Mouse (Mus musculus) cerebellum, adult 9-11 months (tissue): ENCODE data around the gene Mbd4.
"Not testable (repeated sequence)": the region's sequence is repeated elsewhere in the genome, so short reads cannot be mapped to it uniquely, and the experiment has no call there.

Source experiments
- DNase-seq: peaks from one replicate; pipeline ENCODE4 v3.0.0; 2022

The Mbd4 gene

DNA sequence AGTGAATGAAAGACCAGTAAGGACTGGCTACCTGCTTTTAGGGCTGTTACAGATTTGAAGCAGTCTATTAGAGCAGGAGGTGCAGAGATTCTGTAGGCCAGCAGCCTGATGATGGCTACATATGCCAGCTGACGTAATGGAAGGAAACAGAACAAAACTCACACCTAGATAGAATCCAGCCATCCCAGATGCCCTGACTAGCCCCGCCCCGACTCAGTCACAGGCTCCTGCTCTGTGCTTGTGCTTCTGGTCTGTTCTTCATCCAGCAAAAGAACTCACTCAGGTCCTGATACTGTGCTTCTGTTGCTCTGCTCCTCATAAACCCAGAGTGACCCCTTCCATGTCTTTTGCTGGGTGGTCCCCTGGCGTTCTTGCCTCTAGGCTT lies 3.2 kb upstream of the Mbd4 start:
- DNase-seq: no peak

DNA sequence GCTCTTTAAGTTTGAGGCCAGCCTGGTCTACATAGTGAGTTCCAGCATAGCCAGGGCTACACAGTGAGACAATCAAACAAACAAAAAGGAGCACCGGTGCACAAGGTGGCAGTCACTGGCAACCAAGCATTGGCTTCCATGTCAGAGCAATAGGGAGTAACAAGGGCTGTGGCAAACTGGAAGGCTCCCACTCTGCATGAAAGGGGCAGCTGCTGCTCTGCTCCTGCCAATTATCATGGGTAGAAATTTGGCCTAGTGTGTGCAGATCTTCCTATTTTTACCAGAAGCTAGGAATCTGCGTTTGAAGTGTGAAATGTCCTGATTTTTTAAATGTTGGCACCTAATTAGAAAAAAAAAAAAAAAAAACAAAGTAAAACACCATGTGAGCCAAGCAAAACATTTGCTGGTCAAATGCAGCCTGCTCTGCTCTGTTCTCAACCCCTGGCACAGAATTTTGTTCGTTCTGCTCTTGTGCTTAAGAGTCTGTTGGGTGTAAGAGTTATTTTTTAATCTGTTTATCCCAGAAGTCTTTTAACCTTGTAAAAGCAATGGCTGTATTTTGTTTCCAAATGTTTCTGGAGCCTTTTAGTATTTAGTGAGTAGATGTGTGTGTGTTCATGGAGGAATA lies 2.7 kb upstream of the Mbd4 start:
- no peak for DNase-seq

DNA sequence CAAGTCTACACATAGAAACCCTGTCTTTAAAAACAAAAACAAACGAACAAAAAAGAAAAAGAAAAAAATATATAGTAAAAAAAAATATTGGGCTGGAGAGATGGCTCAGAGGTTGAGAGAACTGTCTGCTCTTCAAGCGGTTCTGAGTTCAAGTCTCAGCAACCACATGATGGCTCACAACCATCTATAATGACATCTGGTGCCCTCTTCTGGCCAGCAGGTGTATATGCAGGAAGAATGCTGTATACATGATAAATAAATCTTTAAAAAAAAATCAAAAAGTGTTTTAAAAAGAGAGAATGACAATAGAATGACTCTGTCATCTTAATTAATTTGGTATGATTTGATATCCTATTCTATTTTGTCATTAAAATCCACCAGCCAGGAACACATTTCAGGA lies 1.3 kb upstream of the Mbd4 start:
- no peak for DNase-seq

- DNase-seq: no peak
Observed at GRCm38 (mm10) chr6:115853985-115854384, 814 bp upstream of the Mbd4 start.

DNA sequence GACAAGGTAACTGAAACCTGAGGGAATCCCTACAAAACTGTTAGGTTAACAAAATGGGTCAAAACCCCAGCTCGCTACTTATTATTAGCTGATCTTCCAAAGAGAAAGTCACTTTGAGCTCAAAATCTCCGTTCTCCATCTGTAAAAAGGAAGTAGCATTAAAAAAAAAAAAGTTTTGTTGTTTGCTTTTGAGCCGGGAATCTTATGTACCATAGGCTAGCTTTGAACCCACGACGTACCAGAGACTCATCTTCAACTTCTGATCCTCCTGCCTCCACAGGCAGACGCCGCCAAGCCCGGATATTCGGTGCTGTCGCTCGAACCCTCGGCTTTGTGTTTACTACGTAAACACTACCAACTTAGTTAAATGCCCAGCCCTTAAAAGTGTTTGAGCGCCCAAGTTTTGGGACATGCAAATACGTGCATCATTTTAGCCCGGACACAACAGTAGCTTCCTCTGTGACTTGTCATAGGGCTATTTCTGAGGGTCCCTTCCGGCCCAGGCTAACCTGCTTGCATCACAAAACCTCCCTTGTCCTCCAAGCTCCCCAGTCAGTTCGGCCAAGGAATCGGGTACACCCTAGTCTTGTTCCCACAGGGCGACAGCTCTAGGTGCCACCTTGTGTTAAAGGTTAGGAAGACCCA lies 603 bp downstream of the Mbd4 start:
- no peak for DNase-seq

DNA sequence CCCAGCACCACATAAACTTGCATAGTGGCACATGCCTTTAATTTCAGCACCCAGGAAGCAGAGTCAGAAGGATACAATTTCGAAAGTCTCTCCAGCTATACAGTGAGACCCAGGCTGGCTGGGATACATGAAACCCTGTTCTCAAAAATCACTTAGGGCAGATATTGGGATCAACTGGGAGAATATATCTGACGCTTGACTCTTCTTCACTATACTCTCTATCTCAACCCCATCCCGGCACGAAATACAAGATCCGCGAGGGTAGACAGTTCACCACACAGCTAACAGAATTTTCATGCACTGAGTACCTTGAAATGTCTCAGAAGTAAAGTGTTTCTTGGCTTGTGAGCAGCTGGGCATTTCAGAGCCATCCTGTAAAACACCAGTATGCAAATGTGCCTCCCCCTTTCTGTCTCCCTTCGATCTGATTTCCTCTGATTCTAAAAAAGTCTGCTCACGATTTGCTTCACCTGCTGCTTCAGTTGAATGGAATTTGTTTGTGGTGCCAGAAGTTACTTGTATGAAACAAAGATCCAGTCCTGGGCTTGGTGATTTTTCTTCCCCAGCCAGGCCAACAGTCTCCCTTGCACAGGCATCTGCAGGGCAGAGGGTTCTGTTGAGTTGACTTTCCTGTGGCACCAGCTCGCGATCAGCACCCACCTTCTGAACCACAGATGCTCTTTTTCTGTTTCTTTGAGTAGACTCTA lies 4.4 kb downstream of the Mbd4 start:
- no peak for DNase-seq

DNA sequence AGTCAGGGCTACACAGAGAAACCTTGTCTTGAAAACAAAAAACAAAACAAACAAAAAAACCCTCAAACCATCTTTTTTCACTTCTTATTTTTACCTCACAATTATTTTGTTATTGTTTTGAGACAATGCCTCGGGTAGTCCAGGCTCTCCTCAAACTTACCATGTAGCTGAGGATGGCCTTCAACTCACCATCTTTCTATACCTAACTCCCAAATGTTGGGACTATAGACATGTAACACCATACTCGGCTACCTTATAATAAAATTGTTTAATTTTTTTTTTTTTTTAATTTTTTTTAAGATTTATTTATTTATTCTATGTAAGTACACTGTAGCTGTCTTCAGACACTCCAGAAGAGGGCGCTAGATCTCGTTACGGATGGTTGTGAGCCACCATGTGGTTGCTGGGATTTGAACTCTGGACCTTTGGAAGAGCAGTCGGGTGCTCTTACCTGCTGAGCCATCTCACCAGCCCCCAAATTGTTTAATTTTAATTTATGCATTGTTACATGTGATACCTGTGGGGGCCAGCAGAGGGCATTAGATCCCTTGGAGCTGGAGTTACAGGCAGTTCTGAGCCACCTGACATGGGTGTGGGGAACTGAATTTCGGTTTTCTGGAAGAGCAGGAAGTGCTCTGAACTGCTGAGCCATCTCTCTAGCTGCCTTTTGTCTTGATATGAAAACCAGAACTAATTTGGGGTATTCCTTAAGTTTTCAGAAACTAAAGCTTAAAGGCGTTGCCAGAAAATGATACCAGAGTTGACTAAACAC lies 6.3 kb downstream of the Mbd4 start:
- DNase-seq: peak; percentile 53

DNA sequence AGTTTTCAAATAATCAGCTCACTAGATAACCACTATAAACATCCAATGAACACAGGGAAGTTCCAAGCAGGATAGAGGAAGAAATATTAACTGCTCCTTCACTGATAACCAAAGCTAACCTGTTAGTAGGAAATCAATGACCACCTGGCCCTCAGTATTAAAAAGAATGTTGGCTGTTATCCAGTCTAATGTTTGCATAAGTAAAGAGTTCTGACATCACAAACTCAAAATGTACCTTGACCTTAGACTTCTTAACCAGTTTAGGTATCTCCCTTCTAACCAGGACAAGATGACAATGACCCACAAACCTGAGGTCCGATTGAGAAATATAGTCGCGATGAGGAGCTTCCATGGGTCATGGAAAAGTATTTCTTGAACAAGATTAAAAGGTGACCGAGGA lies 8.2 kb downstream of the Mbd4 start:
- no peak for DNase-seq

DNA sequence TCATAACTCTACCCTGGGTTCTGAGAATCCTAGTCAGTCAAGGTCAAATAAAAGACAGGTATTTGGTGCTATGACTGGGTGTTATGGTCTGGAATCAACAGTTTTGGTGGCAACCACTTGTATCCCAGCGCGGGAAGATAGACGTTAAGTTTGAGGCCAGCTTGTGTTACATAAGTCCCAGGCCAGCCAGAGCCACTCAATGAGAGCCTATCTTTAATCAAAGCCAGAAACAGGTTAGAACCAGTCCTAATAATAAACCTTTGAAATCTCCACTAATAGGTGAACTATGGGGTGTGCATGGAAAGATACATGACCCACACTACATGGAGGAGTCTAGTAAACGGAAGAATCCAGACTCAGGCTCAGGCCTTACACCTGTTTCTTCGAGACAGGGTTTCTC lies 14.4 kb downstream of the Mbd4 start:
- DNase-seq: no peak

DNA sequence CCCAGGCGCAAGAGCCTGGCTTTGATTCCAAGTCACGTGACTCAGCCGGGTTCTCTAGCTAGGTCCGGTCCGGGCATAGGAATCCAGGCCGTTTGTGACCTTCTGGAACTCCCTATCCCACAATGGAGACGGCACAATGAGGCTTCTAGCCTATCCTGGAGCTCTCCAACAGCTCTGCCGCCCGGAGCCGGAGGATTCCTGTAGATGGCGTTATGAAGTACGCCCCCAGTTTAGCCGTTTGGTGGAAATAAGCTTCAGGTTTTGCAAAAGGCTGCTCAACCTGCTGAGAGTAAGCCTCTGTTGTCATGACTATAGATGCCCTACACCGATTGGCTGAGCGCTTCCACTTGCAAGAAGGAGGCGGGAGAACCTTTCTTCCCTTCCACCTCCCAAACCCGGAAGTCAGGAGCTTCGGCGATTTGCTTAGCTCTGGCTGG lies 15.0 kb downstream of the Mbd4 start, which contains the start of gene Efcab12:
TSS of gene Efcab12 (minus strand) at position 252 of the 437 bp plus-strand sequence.
- DNase-seq: peak; percentile 85

DNA sequence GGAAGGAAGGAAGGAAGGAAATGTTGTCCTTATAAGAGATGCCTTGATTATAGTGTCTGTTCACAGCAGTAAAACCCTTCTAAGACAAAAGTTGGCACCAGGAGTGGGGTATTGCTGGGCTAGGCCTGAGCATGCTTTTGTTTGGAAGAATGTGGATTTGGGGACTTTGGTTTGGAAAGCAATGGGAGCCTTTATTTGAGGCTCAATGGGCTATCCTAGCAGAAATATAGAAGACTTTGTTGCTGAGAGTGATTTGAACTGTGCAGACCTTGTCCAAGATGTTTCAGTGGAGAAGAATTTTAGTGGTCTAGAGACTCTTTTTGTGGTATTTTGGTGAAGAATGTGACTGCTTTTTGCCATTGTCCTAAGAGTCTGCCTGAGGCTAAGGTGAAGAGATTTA lies 19.3 kb downstream of the Mbd4 start:
- no peak for DNase-seq

- DNase-seq: no peak
Observed at GRCm38 (mm10) chr6:115832152-115832850, 20.9 kb downstream of the Mbd4 start.

- no peak for DNase-seq
Observed at GRCm38 (mm10) chr6:115830779-115831601, 22.2 kb downstream of the Mbd4 start.

GRCm38 (mm10) chr6:115823850-115824464 lies 29.2 kb downstream of the Mbd4 start:
- not testable (repeated sequence) for DNase-seq

DNA sequence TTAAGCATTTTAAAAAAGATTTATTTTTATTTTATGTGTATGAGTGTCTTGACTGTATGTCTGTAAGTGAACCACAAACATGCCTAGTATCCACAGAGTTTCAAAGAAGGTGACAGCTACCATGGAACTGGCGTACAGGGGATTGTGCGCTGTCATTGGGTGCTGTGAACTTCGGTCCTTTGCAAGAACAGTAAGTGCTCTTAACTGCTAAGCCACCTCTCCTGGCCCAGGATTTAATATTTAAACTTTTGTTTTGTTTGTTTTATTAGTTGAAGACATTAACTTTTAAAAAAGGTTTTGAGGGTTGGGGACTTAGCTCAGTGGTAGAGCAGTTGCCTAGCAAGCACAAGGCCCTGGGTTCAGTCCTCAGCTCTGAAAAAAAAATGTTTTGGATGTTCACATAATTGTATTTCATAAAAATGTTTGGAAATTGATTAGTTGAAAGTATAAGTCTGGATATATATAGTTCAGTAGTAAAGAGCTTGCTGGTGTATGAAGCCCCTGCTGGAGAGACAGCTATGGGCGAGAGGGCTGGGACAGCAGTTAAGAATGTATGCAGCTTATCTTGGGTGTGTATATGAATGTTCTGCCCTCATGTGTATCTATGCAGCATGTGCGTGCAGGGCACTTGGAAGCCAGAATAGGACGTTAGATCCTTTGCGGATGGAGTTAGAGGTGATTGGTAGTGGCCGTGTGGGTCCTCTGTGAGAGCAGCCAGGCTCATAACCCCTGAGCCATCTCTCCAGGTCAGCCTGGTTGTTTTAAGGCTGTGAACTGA lies 31.8 kb downstream of the Mbd4 start:
- no peak for DNase-seq

DNA sequence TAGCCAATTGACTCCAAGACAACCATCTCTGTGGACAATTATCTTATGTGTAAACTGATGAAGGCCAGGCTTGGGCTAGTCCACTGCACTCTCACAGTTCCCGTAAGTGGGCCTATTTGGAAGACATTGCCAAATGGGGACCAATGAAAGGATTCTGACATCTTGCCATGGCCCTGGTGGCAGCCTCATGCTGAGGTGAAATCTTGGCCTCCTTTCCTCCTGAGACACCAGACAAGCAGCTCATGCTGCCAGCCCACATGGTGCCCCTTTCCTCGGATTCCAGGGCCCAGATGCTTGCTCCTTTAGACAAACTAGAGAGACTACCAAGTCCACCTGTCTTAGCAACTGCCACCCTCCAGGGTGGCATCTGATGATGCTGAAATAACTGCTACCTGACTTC lies 35.0 kb downstream of the Mbd4 start:
- no peak for DNase-seq

- DNase-seq: no peak
Observed at GRCm38 (mm10) chr6:115815041-115815440, 38.1 kb downstream of the Mbd4 start.

GRCm38 (mm10) chr6:115814104-115814503 lies 39.1 kb downstream of the Mbd4 start:
- no peak for DNase-seq

DNA sequence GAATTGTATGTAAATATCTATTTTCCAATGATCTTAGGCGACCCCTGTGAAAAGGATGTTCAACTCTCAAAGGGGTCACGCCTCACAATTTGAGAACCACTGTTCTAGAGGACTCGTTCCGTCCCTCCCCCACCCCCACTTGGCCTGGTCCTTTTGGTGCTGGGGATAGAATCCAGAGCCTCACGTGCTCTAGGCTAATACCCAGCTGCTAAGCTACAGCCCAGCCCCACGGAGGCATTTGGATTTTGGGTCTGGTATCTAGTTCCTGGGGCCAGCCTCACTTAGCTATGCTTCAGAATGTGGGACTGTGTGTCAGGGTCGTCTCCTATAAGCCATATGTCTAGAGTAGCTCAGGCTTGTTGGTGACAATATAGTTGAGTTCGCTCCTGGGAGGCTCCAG lies 41.6 kb downstream of the Mbd4 start:
- DNase-seq: no peak

DNA sequence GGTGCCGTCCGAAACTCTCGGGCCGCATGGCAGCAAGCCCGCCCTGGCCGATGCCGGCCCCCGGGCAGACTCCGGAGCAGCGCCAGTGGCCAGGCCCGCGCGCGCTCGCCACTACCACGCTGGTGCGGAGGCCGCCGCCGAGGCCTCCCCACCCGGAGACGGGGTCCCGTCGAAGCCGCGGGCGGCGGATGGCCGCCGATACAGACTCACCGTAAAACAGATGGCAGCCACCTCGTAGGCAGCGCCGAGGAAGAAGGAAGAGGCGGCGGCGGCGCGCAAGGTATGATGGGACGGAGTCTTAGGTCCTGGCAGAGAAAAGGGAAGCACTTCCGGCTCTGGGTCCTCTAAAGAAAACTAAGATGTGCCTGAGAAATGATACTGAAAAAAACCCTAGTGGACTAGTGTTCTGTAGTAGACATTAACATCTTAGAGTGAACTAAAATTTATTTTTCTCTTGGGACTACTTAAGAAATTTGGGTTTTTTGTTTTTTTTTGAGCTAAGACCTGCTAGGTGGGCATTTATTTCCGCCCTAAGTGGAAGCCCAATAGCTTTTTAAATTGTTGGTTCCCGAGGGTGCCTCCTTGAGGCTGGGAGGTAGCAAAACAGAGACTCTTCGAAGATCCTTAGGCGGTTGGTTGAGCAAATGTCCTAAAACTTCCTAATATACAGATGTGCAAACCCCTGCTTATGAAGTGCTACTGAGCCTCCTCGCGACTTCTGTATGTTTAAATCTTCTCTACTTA lies 44.5 kb downstream of the Mbd4 start, which contains the start of gene Rpl32:
TSS of gene Rpl32 (minus strand) at position 260 of the 744 bp plus-strand sequence.
- peak; percentile 86 for DNase-seq
